Mouse (Mus musculus) heart, adult 2 months (tissue): ENCODE data around the gene Plxna2.

Source experiments
- CTCF ChIP-seq: fragments of 200-600 bp; IDR thresholded peaks from 2 replicates; pipeline ENCODE4 v1.8.1; 2022; ENCODE audit warnings: antibody characterized with exemption, mild to moderate bottlenecking, moderate library complexity
- POLR2A ChIP-seq: fragments of 200-500 bp; IDR thresholded peaks from 2 replicates; pipeline ENCODE4 v1.6.1; 2011; ENCODE audit warnings: mild to moderate bottlenecking, low read depth, low read length, control low read depth; ENCODE audit not compliant: insufficient read depth

DNA sequence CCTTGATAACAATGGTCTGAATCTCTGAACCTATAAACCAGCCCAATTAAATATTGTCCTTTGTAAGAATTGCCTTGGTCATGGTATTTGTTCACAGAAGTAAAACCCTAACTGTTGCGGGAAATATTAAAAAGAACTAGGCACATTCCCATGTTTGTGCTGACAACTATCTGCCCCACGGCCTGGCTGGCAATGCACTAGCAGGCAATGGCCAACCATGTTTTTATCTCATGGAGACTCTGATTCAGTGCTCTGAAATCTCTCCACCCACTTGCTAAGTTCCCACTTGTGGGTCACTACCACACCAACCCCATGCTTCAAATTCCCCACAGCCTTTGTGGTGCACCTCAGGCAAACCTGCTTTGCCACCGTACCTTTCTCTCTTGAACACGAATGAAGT, 202.9 kb downstream of the Plxna2 start:
- TF ChIP-seq POLR2A = no peak
- no peak for TF ChIP-seq CTCF
